Mouse (Mus musculus): ENCODE measurements around the gene Spaca4. TPM values are rescaled to one million over a fixed set of nuclear protein-coding genes. Genes with fewer than 3 reads are reported as not detected.
A peak's percentile ranks its signal among the peaks of the same experiment; 100 is the strongest.

Gene Spaca4
- not detected in 2 replicates for polyA plus RNA-seq (2012; rRNA removed)

GRCm38 (mm10) chr7:45725713-45726112 lies at the start of gene Spaca4:
Gene Spaca4, minus strand, starts transcription at chr7:45725813.
- Histone ChIP-seq H3K27me3 (ENCODE audit: control insufficient read depth, insufficient read depth, low read length) (no peaks in the 10 kb centered on the region), H3K36me3 (ENCODE audit: control insufficient read depth, insufficient read depth, low read length) (peaks cover 14% of the 10 kb centered on the region), H3K4me1 (ENCODE audit: control insufficient read depth, insufficient read depth, insufficient read length) (no peaks in the 10 kb centered on the region), H3K27ac (ENCODE audit: insufficient read depth, low read length) (no peak within 1 kb of the TSS), H3K4me3 (ENCODE audit: extremely low read depth, insufficient read depth, insufficient read length) (no peak within 1 kb of the TSS)
- DNase-seq (ENCODE audit: low read depth in 1 of 2, low spot score in 2 of 2), result no peak
- WGBS, result 94% methylated on average over 11 of the region's 11 CpGs
- no peak for TF ChIP-seq POLR2A (IDR thresholded peaks at IDR 0.05; ENCODE audit: low read depth, low read length)
- TF ChIP-seq CTCF (IDR thresholded peaks at IDR 0.05; ENCODE audit: extremely low read depth, insufficient read depth, insufficient read length, insufficient replicate concordance), result no peak

GRCm38 (mm10) chr7:45775237-45775636 lies 49.6 kb upstream of the Spaca4 start:
- TF ChIP-seq POLR2A (IDR thresholded peaks at IDR 0.05; ENCODE audit: low read depth, low read length) (no peak), CTCF (IDR thresholded peaks at IDR 0.05; ENCODE audit: extremely low read depth, insufficient read depth, insufficient read length, insufficient replicate concordance) (no peak)
- H3K4me3 ChIP-seq (ENCODE audit: extremely low read depth, insufficient read depth, insufficient read length), result no peak overlapping the region
- no peak overlapping the region for H3K27ac ChIP-seq (ENCODE audit: insufficient read depth, low read length)
- 72% methylated on average over 7 of the region's 7 CpGs for WGBS
- no peaks in the 10 kb centered on the region for H3K36me3 ChIP-seq (ENCODE audit: control insufficient read depth, insufficient read depth, low read length)
- H3K27me3 ChIP-seq (ENCODE audit: control insufficient read depth, insufficient read depth, low read length), result no peaks in the 10 kb centered on the region
- DNase-seq (ENCODE audit: low read depth in 1 of 2, low spot score in 2 of 2), result no peak
- peaks cover 6% of the 10 kb centered on the region; the same call in 1 of the 2 replicates for H3K4me1 ChIP-seq (ENCODE audit: control insufficient read depth, insufficient read depth, insufficient read length)

DNA sequence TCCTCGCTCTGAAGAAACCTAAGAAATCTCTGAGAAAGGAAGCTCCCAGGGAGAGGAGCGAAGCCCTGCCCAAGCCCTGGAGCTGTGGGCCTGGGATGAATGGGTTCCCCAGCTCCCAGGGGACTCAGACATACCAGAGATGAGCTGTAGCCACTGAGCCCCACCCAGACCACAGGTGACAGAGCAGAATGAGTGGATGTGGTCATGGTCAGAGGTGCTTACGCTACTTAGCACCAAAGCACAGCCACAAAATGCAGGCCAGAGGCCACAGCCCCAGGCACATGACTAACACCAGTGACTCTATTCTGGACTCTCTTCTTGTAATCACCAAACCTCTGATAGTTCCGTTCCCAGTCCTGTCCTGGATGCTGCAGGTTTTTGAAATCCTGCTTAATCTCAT lies 45.5 kb upstream of the Spaca4 start:
- H3K27me3 ChIP-seq (ENCODE audit: control insufficient read depth, insufficient read depth, low read length), result no peaks in the 10 kb centered on the region
- H3K4me1 ChIP-seq (ENCODE audit: control insufficient read depth, insufficient read depth, insufficient read length), result no peaks in the 10 kb centered on the region
- no peak overlapping the region for H3K4me3 ChIP-seq (ENCODE audit: extremely low read depth, insufficient read depth, insufficient read length)
- no peak overlapping the region for H3K27ac ChIP-seq (ENCODE audit: insufficient read depth, low read length)
- H3K36me3 ChIP-seq (ENCODE audit: control insufficient read depth, insufficient read depth, low read length), result no peaks in the 10 kb centered on the region
- TF ChIP-seq CTCF (IDR thresholded peaks at IDR 0.05; ENCODE audit: extremely low read depth, insufficient read depth, insufficient read length, insufficient replicate concordance) (no peak), POLR2A (IDR thresholded peaks at IDR 0.05; ENCODE audit: low read depth, low read length) (no peak)
- peak in 1 of 2 experiments; percentile 4 for DNase-seq (ENCODE audit: low read depth in 1 of 2, low spot score in 2 of 2)
- 65% methylated on average over 4 of the region's 4 CpGs for WGBS

- no peaks in the 10 kb centered on the region for H3K4me1 ChIP-seq (ENCODE audit: control insufficient read depth, insufficient read depth, insufficient read length)
- no peaks in the 10 kb centered on the region for H3K36me3 ChIP-seq (ENCODE audit: control insufficient read depth, insufficient read depth, low read length)
- DNase-seq (ENCODE audit: low read depth in 1 of 2, low spot score in 2 of 2), result no peak
- 75% methylated on average over 8 of the region's 8 CpGs for WGBS
- no peak overlapping the region for H3K4me3 ChIP-seq (ENCODE audit: extremely low read depth, insufficient read depth, insufficient read length)
- no peak overlapping the region for H3K27ac ChIP-seq (ENCODE audit: insufficient read depth, low read length)
- TF ChIP-seq CTCF (IDR thresholded peaks at IDR 0.05; ENCODE audit: extremely low read depth, insufficient read depth, insufficient read length, insufficient replicate concordance) (no peak), POLR2A (IDR thresholded peaks at IDR 0.05; ENCODE audit: low read depth, low read length) (no peak)
- H3K27me3 ChIP-seq (ENCODE audit: control insufficient read depth, insufficient read depth, low read length), result no peaks in the 10 kb centered on the region
Measured at GRCm38 (mm10) chr7:45770427-45771082, 44.9 kb upstream of the Spaca4 start.

GRCm38 (mm10) chr7:45767500-45767899 lies 41.9 kb upstream of the Spaca4 start:
- H3K4me1 ChIP-seq (ENCODE audit: control insufficient read depth, insufficient read depth, insufficient read length), result no peaks in the 10 kb centered on the region
- H3K27ac ChIP-seq (ENCODE audit: insufficient read depth, low read length), result no peak overlapping the region

GRCm38 (mm10) chr7:45766764-45767163 lies 41.2 kb upstream of the Spaca4 start:
- no peaks in the 10 kb centered on the region for H3K36me3 ChIP-seq (ENCODE audit: control insufficient read depth, insufficient read depth, low read length)
- no peaks in the 10 kb centered on the region for H3K27me3 ChIP-seq (ENCODE audit: control insufficient read depth, insufficient read depth, low read length)
- H3K4me3 ChIP-seq (ENCODE audit: extremely low read depth, insufficient read depth, insufficient read length), result no peak overlapping the region
- no peaks in the 10 kb centered on the region for H3K4me1 ChIP-seq (ENCODE audit: control insufficient read depth, insufficient read depth, insufficient read length)
- DNase-seq (ENCODE audit: low read depth in 1 of 2, low spot score in 2 of 2), result no peak
- WGBS, result 83% methylated on average over 8 of the region's 8 CpGs
- no peak for TF ChIP-seq CTCF (IDR thresholded peaks at IDR 0.05; ENCODE audit: extremely low read depth, insufficient read depth, insufficient read length, insufficient replicate concordance)
- no peak for TF ChIP-seq POLR2A (IDR thresholded peaks at IDR 0.05; ENCODE audit: low read depth, low read length)
- H3K27ac ChIP-seq (ENCODE audit: insufficient read depth, low read length), result no peak overlapping the region

More at GRCm38 (mm10) chr7:45767500-45767899, 41.9 kb upstream of the Spaca4 start:
- DNase-seq (ENCODE audit: low read depth in 1 of 2, low spot score in 2 of 2), result no peak
- Histone ChIP-seq H3K4me3 (ENCODE audit: extremely low read depth, insufficient read depth, insufficient read length) (no peak overlapping the region), H3K27me3 (ENCODE audit: control insufficient read depth, insufficient read depth, low read length) (no peaks in the 10 kb centered on the region), H3K36me3 (ENCODE audit: control insufficient read depth, insufficient read depth, low read length) (no peaks in the 10 kb centered on the region)
- TF ChIP-seq POLR2A (IDR thresholded peaks at IDR 0.05; ENCODE audit: low read depth, low read length), result no peak
- TF ChIP-seq CTCF (IDR thresholded peaks at IDR 0.05; ENCODE audit: extremely low read depth, insufficient read depth, insufficient read length, insufficient replicate concordance), result no peak
- whole genome bisulfite sequencing, result 96% methylated on average over 6 of the region's 6 CpGs

GRCm38 (mm10) chr7:45765995-45766394 lies 40.4 kb upstream of the Spaca4 start:
- WGBS, result 58% methylated on average over 8 of the region's 8 CpGs
- H3K4me3 ChIP-seq (ENCODE audit: extremely low read depth, insufficient read depth, insufficient read length), result no peak overlapping the region

More at GRCm38 (mm10) chr7:45765995-45766394, 40.4 kb upstream of the Spaca4 start:
- Histone ChIP-seq H3K27ac (ENCODE audit: insufficient read depth, low read length) (no peak overlapping the region), H3K36me3 (ENCODE audit: control insufficient read depth, insufficient read depth, low read length) (no peaks in the 10 kb centered on the region), H3K4me1 (ENCODE audit: control insufficient read depth, insufficient read depth, insufficient read length) (no peaks in the 10 kb centered on the region), H3K27me3 (ENCODE audit: control insufficient read depth, insufficient read depth, low read length) (no peaks in the 10 kb centered on the region)
- TF ChIP-seq CTCF (IDR thresholded peaks at IDR 0.05; ENCODE audit: extremely low read depth, insufficient read depth, insufficient read length, insufficient replicate concordance) (no peak), POLR2A (IDR thresholded peaks at IDR 0.05; ENCODE audit: low read depth, low read length) (no peak)
- DNase-seq (ENCODE audit: low read depth in 1 of 2, low spot score in 2 of 2), result no peak
